Mouse (Mus musculus): ENCODE measurements around the gene Sbno1. TPM values are rescaled to one million over a fixed set of nuclear protein-coding genes. Genes with fewer than 3 reads are reported as not detected.
A peak's percentile ranks its signal among the peaks of the same experiment; 100 is the strongest.
"Not testable (repeated sequence)": the region's sequence is repeated elsewhere in the genome, so short reads cannot be mapped to it uniquely, and the experiment has no call there.

Gene Sbno1
- total RNA-seq, 4 experiments from 2014 or later: 41.8 to 53.6 (median 48.2) TPM

DNA sequence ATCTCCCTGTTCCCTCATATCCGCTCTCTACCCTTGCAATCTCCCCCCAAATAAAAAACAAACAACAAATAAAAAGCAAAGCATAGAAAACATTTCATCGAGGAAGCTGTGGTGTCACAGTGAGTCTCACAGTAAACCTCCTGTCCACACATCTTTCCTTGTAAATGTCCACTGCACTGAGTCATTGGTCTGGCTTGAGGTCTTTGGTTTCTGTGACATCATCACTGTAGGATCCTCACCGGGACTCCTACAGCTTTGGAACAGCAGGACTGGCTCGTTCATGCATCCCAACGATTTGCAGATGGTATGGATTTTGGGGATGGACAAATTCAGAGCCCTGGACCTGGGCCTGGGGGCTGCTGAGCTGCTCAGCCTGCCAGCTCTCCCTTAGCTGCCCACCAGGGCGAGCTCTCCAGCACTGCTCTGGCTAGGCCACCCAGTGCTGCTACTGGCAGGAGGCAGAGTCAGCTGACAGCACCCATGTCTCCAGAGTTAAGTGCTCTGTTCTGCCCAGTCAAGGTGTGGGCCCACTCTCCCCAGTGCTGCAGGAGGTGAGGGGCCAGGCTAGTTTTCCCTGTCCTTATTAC lies 84.0 kb downstream of the Sbno1 start:
- not testable (repeated sequence) for DNase-seq (ENCODE audit: low spot score in 2 of 2)

DNA sequence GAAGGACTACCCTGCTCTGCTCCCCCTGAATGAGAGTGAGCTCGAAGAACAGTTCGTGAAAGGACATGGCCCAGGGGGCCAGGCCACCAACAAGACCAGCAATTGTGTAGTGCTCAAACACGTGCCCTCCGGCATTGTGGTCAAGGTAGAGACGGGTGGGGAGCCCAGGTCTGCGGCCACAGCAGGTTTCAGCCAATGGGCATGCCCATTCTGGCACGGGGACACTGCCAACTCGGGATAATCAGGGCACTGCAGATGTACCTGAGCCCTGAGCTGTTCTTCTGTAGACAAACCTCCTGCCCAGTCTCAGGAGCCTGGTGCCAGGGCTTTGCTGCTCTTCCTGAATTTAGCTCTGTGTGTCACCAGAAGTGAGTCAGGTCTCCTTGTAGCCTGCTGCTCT lies 87.0 kb downstream of the Sbno1 start:
- DNase-seq (ENCODE audit: low spot score in 2 of 2): no peak

DNA sequence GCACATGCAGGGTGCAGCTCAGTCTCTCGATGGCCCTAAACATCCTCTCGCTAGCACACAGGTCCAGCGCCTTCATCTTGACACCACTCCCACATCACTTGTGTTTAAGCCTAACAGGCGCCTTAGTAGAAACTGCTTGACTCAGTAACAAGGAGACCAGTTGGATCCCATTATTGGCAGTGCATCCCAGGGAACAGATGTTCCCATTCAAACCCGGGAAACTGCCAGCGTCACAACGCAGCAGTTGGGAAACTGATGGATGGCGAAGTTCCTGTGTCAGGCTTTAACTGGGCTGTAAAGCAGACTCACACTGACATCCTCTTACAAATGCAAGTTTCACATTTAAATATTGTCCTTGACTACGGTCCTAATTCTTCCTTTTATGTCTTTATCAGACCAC lies 87.9 kb downstream of the Sbno1 start:
- DNase-seq (ENCODE audit: low spot score in 2 of 2): no peak

DNA sequence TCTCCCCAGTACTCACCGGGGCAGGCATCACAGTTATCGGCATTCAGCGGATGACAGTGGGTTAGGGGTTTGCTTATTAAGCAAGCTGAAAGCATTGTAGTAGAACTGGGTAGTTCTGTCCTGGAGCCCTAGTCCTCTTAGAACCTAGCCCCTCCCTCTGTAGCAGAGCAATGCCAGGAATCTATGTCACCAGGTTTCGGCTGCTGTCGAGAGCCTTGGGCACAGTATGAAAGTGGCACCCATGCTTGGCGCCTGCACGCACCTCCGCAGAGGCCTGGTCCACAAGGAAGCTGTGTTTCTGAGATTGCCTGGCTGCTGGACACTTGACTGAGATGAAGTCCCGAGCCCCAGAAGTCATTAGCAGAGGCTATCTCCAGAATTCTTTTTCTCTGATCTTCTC lies 88.7 kb downstream of the Sbno1 start:
- no peak for DNase-seq (ENCODE audit: low spot score in 2 of 2)

DNA sequence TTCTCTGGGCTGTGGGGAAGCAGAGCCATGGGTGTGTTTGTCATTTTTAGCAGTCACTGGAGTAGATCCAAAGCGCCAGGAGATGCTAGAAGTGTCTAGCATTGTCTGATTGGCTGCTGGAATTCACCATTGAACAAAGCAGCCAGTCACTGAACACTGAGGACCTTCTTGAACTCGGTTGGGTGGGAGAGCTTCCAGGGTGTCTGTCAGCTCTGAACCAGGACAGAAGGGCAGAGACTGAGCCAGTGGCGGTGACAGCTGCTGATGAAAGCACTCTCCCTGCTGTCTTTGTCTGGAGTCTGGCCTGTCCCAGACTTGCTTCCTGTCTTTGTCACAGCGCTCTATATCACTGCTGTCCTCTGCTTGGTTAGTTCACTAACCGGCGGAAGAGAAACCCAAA lies 91.4 kb downstream of the Sbno1 start:
- no peak for DNase-seq (ENCODE audit: low spot score in 2 of 2)

DNA sequence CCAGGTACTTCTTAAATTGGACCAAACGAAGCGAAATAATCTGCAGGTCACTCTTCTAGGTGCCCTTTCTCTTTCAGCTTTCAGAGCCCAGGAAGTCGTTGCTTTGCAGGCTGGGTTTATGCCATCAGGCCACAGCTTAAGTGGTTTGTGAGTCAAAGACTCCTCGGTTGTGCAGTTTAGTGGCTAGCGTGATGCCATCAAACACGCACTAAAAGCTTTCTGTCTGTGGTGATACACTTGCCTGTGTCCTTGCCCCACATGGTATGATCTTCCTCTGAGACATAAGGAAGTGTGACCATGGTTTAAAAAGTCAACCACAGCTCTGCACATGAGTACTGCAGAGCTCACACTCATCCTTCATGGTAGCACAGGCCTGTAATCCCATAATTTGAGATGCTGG lies 95.7 kb downstream of the Sbno1 start:
- DNase-seq (ENCODE audit: low spot score in 2 of 2): no peak

DNA sequence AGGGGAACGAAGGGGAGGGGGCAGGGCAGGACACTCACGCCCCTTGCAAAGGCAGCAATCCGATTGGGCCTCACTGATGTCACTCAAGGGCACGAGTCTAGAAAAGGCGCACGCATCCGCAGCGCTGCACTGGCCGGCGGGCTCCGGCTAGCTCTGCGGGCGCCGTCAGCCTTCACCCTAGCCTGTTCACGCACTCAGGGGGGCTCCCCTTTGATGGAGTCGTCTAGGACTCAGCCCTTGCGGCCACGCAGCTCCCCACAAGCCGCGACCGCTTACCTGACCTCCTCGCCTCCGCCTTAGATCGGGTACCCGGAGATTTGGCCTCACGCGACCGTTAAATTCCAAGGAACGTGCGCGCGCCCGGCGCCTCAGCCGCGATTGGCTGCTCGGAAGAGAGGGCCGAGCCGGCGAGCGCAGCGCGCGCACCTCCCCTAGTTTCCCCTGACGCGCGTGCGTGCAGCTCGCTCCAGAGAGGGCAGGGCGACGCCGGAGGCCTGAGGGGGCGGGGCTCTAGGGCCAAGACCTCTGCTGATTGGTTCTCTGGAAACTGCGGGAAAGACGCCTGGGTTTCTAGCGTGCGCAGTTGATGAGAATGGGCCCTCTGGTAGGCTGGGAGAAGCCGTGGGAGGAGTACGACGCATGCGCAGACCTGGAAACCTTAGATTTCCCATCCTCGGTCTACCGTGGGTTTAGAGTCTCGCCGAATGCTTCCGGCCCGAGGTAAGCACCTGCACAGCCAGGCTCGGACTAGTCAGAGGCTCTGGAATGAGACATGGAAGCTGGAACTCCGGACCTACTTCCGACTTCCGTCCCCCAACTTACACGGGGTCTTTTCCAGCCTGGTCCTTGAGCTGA lies 98.1 kb downstream of the Sbno1 start, which contains the start of the genes Mphosph9 and 2810006K23Rik:
Mphosph9 (minus strand) TSS at position 463 of the 855 bp plus-strand sequence.
2810006K23Rik (plus strand) TSS at position 580 of the 855 bp plus-strand sequence.
- peak; percentile 98 to 99 for DNase-seq (ENCODE audit: low spot score in 2 of 2)

DNA sequence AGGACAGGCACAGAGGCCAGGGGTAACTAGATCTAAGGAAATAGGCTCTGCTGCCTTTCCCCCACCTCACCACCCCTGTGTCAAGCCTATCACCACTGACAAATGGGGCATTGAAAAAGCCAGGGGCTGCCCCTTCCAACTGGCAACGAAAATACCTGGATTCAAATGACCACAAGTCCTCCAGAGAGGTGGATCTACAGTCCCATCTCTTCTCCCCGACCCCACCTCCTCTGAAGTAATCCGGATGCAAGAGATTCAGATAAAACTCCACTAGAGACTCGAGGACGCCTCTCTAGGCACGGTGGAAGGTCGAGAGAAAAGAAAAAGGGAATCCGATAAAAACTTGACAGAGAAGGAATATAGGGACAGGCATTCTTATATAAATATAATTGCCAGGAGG lies 99.0 kb downstream of the Sbno1 start:
- no peak for DNase-seq (ENCODE audit: low spot score in 2 of 2)

Small RNA genes lying within 50 kb of the gene (microRNA-seq; reads per million reads assigned to microRNA genes)
- gene Gm27486: not detected

Other genes starting within 250 kb of the Sbno1 start
- 10 to 100 TPM; 19.3 to 22.4 (median 20.8) TPM for gene Pitpnm2, start 176.2 kb downstream of the Sbno1 start, total RNA-seq (2022)
- 1 to 10 TPM; 2.0 to 3.1 (median 2.6) TPM for gene Mphosph9, start 98.0 kb downstream of the Sbno1 start, total RNA-seq (2022)
- 1 to 10 TPM; 6.4 to 7.5 (median 7.0) TPM for gene 2810006K23Rik, start 97.9 kb downstream of the Sbno1 start, total RNA-seq (2022)
- 100 to 1,000 TPM; 151 to 169 (median 168) TPM for gene Cdk2ap1, start 62.9 kb downstream of the Sbno1 start, total RNA-seq (2022)
- gene Kmt5a, start 13.9 kb upstream of the Sbno1 start, total RNA-seq (2022): 100 to 1,000 TPM; 217 to 342 (median 227) TPM
- gene Rilpl2, start 52.4 kb upstream of the Sbno1 start, total RNA-seq (2022): 1 to 10 TPM; 3.2 to 5.1 (median 4.2) TPM
- 10 to 100 TPM; 19.8 to 27.9 (median 25.2) TPM for gene Snrnp35, start 57.1 kb upstream of the Sbno1 start, total RNA-seq (2022)
- 100 to 1,000 TPM; 208 to 326 (median 241) TPM for gene Rilpl1, start 105.4 kb upstream of the Sbno1 start, total RNA-seq (2022)
- gene Tmed2, start 114.7 kb upstream of the Sbno1 start, total RNA-seq (2022): 100 to 1,000 TPM; 149 to 173 (median 155) TPM
- gene Ddx55, start 126.9 kb upstream of the Sbno1 start, total RNA-seq (2022): 1 to 10 TPM; 3.8 to 8.0 (median 4.9) TPM
- 10 to 100 TPM; 33.3 to 42.9 (median 38.7) TPM for gene Eif2b1, start 153.1 kb upstream of the Sbno1 start, total RNA-seq (2022)
- gene Gtf2h3, start 153.1 kb upstream of the Sbno1 start, total RNA-seq (2022): 10 to 100 TPM; 12.7 to 18.5 (median 16.5) TPM
- 10 to 100 TPM; 29.1 to 38.6 (median 32.5) TPM for gene Atp6v0a2, start 202.6 kb upstream of the Sbno1 start, total RNA-seq (2022)